Mouse (Mus musculus) embryonic facial prominence, embryonic 12.5 days (tissue): ENCODE measurements around the gene Foxp1. TPM values are rescaled to one million over a fixed set of nuclear protein-coding genes. Genes with fewer than 3 reads are reported as not detected.

Source experiments
- ATAC-seq: fragments of 200-750 bp; cut with Nextera tagmentation; 2 replicates; pipeline ENCODE4 v1.8.0; 2017; ENCODE audit not compliant: insufficient number of reproducible peaks, insufficient read depth, low FRiP score, low TSS enrichment
- H3K27ac ChIP-seq: fragments of 300-500 bp; sonication (generic); 2 replicates; pipeline ENCODE4 v1.5.1; 2016; ENCODE audit warnings: mild to moderate bottlenecking
- H3K27me3 ChIP-seq: fragments of 300-500 bp; sonication (generic); 2 replicates; pipeline ENCODE4 v1.6.1; 2016; ENCODE audit warnings: mild to moderate bottlenecking, moderate library complexity
- H3K36me3 ChIP-seq: fragments of 300-500 bp; sonication (generic); 2 replicates; pipeline ENCODE4 v1.6.1; 2016; ENCODE audit warnings: mild to moderate bottlenecking
- H3K4me1 ChIP-seq: fragments of 300-500 bp; sonication (generic); 2 replicates; pipeline ENCODE4 v1.6.1; 2016
- H3K4me2 ChIP-seq: fragments of 300-500 bp; sonication (generic); replicated peaks from 2 replicates; pipeline ENCODE4 v1.6.1; 2016; ENCODE audit warnings: mild to moderate bottlenecking, moderate library complexity
- H3K4me3 ChIP-seq: fragments of 300-500 bp; sonication (generic); 2 replicates; pipeline ENCODE4 v1.5.1; 2016; ENCODE audit warnings: mild to moderate bottlenecking
- H3K9ac ChIP-seq: fragments of 300-500 bp; sonication (generic); 2 replicates; pipeline ENCODE4 v1.6.1; 2016; ENCODE audit warnings: mild to moderate bottlenecking, moderate library complexity
- H3K9me3 ChIP-seq: fragments of 300-500 bp; sonication (generic); 2 replicates; pipeline ENCODE4 v1.6.1; 2016; ENCODE audit warnings: mild to moderate bottlenecking, moderate library complexity
- WGBS: fragments of 180-500 bp; shearing (Covaris S2); methylation state at CpG from one replicate; pipeline ENCODE4 v1.1.7; 2016; 5-methylcytosine and 5-hydroxymethylcytosine counted together
- polyA plus RNA-seq: library from polyadenylated mRNA; unstranded; fragments of >200 nt; fragmentation: Nextera tagmentation; extraction: Ambion mirVana; gene quantifications from 2 replicates; pipeline ENCODE4 v1.2.1, GENCODE M21; 2016

Foxp1 gene
- polyA plus RNA-seq, 1 experiment from 2014 or later, result 132 TPM

DNA sequence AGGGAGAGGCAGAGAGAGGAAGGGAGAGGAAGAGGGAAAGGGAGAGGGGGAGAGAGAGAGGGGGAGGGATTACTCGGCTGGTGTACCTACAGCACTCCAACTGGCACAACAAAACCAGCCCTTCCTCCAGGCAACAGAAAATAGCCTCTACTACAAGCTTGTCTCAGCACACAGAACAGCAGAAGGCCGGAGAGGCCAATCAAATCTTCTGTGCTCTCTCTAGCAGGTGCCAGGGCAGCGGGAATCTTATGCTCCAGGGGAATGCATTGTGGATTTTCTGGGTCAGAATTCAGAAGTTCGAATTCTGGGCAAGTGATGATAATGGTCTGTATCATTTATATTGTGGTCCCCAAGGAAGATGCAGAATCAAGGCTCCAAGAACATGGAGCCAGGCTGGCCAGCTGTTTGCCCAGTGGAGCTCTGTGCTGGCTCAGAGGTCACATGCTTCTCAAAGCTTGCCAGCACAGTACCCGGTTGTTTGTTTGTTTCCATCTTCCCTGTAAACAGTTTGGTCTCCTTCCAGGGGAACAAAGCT, 11.8 kb upstream of the Foxp1 start:
- Histone ChIP-seq H3K27ac (no peak overlapping the region), H3K9me3 (no peaks in the 10 kb centered on the region), H3K9ac (no peak overlapping the region), H3K36me3 (no peaks in the 10 kb centered on the region), H3K4me2 (no peak overlapping the region), H3K4me1 (peaks cover 9% of the 10 kb centered on the region; the same call in 1 of the 2 replicates), H3K27me3 (no peaks in the 10 kb centered on the region), H3K4me3 (no peak overlapping the region)
- WGBS, result 56% methylated on average over 5 of the region's 5 CpGs
- no peak for ATAC-seq

- ATAC-seq, result no peak
- no peak overlapping the region for H3K4me2 ChIP-seq
- no peaks in the 10 kb centered on the region for H3K27me3 ChIP-seq
- H3K36me3 ChIP-seq, result no peaks in the 10 kb centered on the region
- no peak overlapping the region for H3K4me3 ChIP-seq
- 0 out of 2 replicates have a peak, but pooled peaks cover 3% of the 10 kb centered on the region for H3K9me3 ChIP-seq
- no peaks in the 10 kb centered on the region for H3K4me1 ChIP-seq
- H3K27ac ChIP-seq, result no peak overlapping the region
- WGBS, result 89% methylated on average over 4 of the region's 4 CpGs
- H3K9ac ChIP-seq, result no peak overlapping the region
Observed at GRCm38 (mm10) chr6:99532458-99532857, 9.9 kb upstream of the Foxp1 start.

- no peak overlapping the region for H3K9ac ChIP-seq
- 56% methylated on average over 2 of the region's 2 CpGs for WGBS
- peaks cover 9% of the 10 kb centered on the region; the same call in 1 of the 2 replicates for H3K36me3 ChIP-seq
- H3K27ac ChIP-seq, result no peak overlapping the region
- ATAC-seq, result no peak
- no peak overlapping the region for H3K4me3 ChIP-seq
- no peaks in the 10 kb centered on the region for H3K27me3 ChIP-seq
- H3K4me1 ChIP-seq, result no peaks in the 10 kb centered on the region
- H3K9me3 ChIP-seq, result 0 out of 2 replicates have a peak, but pooled peaks cover 7% of the 10 kb centered on the region
- H3K4me2 ChIP-seq, result no peak overlapping the region
Observed at GRCm38 (mm10) chr6:99528972-99529371, 6.5 kb upstream of the Foxp1 start.

GRCm38 (mm10) chr6:99527457-99528105, 5.1 kb upstream of the Foxp1 start:
- ATAC-seq, result no peak
- H3K4me3 ChIP-seq, result no peak overlapping the region
- 91% methylated on average over 6 of the region's 6 CpGs for WGBS
- H3K27ac ChIP-seq, result no peak overlapping the region
- H3K27me3 ChIP-seq, result no peaks in the 10 kb centered on the region
- peaks cover 9% of the 10 kb centered on the region; the same call in 1 of the 2 replicates for H3K36me3 ChIP-seq
- no peak overlapping the region for H3K9ac ChIP-seq
- H3K4me1 ChIP-seq, result 0 out of 2 replicates have a peak, but pooled peaks cover 4% of the 10 kb centered on the region
- 0 out of 2 replicates have a peak, but pooled peaks cover 7% of the 10 kb centered on the region for H3K9me3 ChIP-seq
- H3K4me2 ChIP-seq, result no peak overlapping the region

DNA sequence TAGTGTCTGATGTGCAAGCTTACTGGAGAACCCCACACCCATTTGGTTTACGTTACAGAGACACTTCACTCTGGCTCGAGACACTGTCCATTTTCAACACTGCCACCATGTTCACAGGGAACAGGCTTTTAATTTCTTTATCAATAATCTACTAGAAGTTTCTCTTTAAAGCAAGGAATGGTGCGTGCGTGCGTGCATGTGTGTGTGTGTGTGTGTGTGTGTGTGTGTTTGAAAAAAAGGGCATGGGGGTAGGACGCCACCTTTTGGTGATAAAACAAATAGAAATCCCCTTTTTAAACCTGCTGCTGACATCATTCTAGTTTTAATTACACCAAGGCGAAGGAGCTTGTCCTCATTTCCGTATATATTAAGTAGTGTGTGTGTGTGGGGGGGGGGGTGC, 2.8 kb upstream of the Foxp1 start:
- Histone ChIP-seq H3K4me1 (0 out of 2 replicates have a peak, but pooled peaks cover 4% of the 10 kb centered on the region), H3K27me3 (no peaks in the 10 kb centered on the region), H3K9me3 (0 out of 2 replicates have a peak, but pooled peaks cover 7% of the 10 kb centered on the region), H3K4me3 (no peak overlapping the region), H3K9ac (no peak overlapping the region), H3K27ac (no peak overlapping the region), H3K4me2 (no peak overlapping the region), H3K36me3 (peaks cover 9% of the 10 kb centered on the region; the same call in 1 of the 2 replicates)
- ATAC-seq, result no peak
- 39% methylated on average over 8 of the region's 8 CpGs for WGBS

- Histone ChIP-seq H3K4me3 (peak overlapping the region; percentile 73), H3K9ac (peak overlapping the region; percentile 88), H3K4me2 (peak overlapping the region; percentile 85), H3K27me3 (no peaks in the 10 kb centered on the region), H3K36me3 (peaks cover 9% of the 10 kb centered on the region; the same call in 1 of the 2 replicates), H3K4me1 (0 out of 2 replicates have a peak, but pooled peaks cover 4% of the 10 kb centered on the region), H3K27ac (peak overlapping the region; percentile 99), H3K9me3 (0 out of 2 replicates have a peak, but pooled peaks cover 7% of the 10 kb centered on the region)
- WGBS, result 19% methylated on average over 10 of the region's 10 CpGs
- no peak for ATAC-seq
Observed at GRCm38 (mm10) chr6:99523679-99524370, 1.3 kb upstream of the Foxp1 start.

- H3K9me3 ChIP-seq, result 0 out of 2 replicates have a peak, but pooled peaks cover 7% of the 10 kb centered on the region
- H3K36me3 ChIP-seq, result peaks cover 9% of the 10 kb centered on the region; the same call in 1 of the 2 replicates
- 0% methylated on average over 22 of the region's 22 CpGs for WGBS
- H3K4me3 ChIP-seq, result peak overlapping the region; percentile 73
- peak overlapping the region; percentile 99 for H3K27ac ChIP-seq
- peak overlapping the region; percentile 88 for H3K9ac ChIP-seq
- H3K4me1 ChIP-seq, result 0 out of 2 replicates have a peak, but pooled peaks cover 4% of the 10 kb centered on the region
- ATAC-seq, result peak; percentile 75
- H3K27me3 ChIP-seq, result no peaks in the 10 kb centered on the region
- H3K4me2 ChIP-seq, result peak overlapping the region; percentile 85
Observed at GRCm38 (mm10) chr6:99523109-99523632, 650 bp upstream of the Foxp1 start.

GRCm38 (mm10) chr6:99521641-99522358, 721 bp downstream of the Foxp1 start:
- H3K36me3 ChIP-seq, result peaks cover 7% of the 10 kb centered on the region; the same call in 1 of the 2 replicates
- peak overlapping the region; percentile 99 for H3K27ac ChIP-seq
- peak overlapping the region; percentile 73 for H3K4me3 ChIP-seq
- no peaks in the 10 kb centered on the region for H3K27me3 ChIP-seq
- under 1% methylated on average over 64 of the region's 64 CpGs for WGBS
- ATAC-seq, result 0 out of 2 replicates have a peak, but pooled peaks have one; percentile 16
- H3K9ac ChIP-seq, result peak overlapping the region; percentile 88
- no peaks in the 10 kb centered on the region for H3K9me3 ChIP-seq
- H3K4me2 ChIP-seq, result peak overlapping the region; percentile 85
- H3K4me1 ChIP-seq, result 0 out of 2 replicates have a peak, but pooled peaks cover 4% of the 10 kb centered on the region

GRCm38 (mm10) chr6:99521038-99521640, 1.4 kb downstream of the Foxp1 start:
- peak overlapping the region; percentile 88 for H3K9ac ChIP-seq
- ATAC-seq, result peak; percentile 43
- H3K9me3 ChIP-seq, result no peaks in the 10 kb centered on the region
- peak overlapping the region; percentile 85 for H3K4me2 ChIP-seq
- 0 out of 2 replicates have a peak, but pooled peaks cover 4% of the 10 kb centered on the region for H3K4me1 ChIP-seq
- no peaks in the 10 kb centered on the region for H3K27me3 ChIP-seq
- WGBS, result under 1% methylated on average over 54 of the region's 54 CpGs
- H3K4me3 ChIP-seq, result peak overlapping the region; percentile 73
- 0 out of 2 replicates have a peak, but pooled peaks cover under 1% of the 10 kb centered on the region for H3K36me3 ChIP-seq
- peak overlapping the region; percentile 99 for H3K27ac ChIP-seq

DNA sequence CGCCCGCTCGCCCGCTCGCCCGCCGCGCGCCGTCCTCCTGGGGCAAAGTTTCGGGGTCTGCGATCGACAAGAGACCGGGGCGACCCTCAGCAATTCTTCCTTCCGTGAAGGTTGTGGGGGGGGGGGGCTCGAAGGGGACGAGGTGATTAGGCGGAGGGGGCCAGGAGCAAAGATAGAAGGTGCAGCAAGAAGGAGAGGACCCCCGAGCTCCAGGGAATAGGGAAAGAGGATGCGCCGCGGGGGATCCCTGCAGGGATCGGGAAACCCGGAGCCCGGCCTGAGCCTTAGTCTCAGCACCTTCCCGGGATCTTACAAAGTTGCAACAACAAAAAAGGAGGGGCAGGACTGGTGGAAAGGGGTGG, 1.9 kb downstream of the Foxp1 start:
- H3K4me1 ChIP-seq, result 0 out of 2 replicates have a peak, but pooled peaks cover 4% of the 10 kb centered on the region
- under 1% methylated on average over 26 of the region's 27 CpGs for WGBS
- H3K4me2 ChIP-seq, result peak overlapping the region; percentile 85
- no peaks in the 10 kb centered on the region for H3K36me3 ChIP-seq
- no peaks in the 10 kb centered on the region for H3K27me3 ChIP-seq
- H3K9me3 ChIP-seq, result no peaks in the 10 kb centered on the region
- peak; percentile 39; the same call in 1 of the 2 replicates for ATAC-seq
- H3K4me3 ChIP-seq, result peak overlapping the region; percentile 73
- H3K27ac ChIP-seq, result peak overlapping the region; percentile 99
- H3K9ac ChIP-seq, result peak overlapping the region; percentile 88
